ENCODE assay signal across 7 mouse cellular contexts in genomic region chr8:94914701-94915101, GRCm38 (mm10). TPM values are rescaled to one million over a fixed set of nuclear protein-coding genes. Genes with fewer than 3 reads are reported as not detected.
DNase-seq lines count a peak whose midpoint lies in the region; ATAC-seq lines count a peak whose summit lies in the region.

No protein-coding gene starts in this region.

- no peaks in the 10 kb centered on the region for H3K36me3 ChIP-seq in midbrain, embryonic 11.5 days (ENCODE audit: control insufficient read depth, insufficient read depth, low read length)
- H3K36me3 ChIP-seq in midbrain, embryonic 16.5 days (ENCODE audit: control insufficient read depth, insufficient read depth, low read length), result no peaks in the 10 kb centered on the region
- H3K36me3 ChIP-seq in embryonic facial prominence, embryonic 14.5 days (ENCODE audit: control insufficient read depth, insufficient read depth, low read length), result peaks cover 38% of the 10 kb centered on the region
- peaks cover 8% of the 10 kb centered on the region for H3K36me3 ChIP-seq in heart, embryonic 15.5 days
- no peaks in the 10 kb centered on the region for H3K36me3 ChIP-seq in neural tube, embryonic 15.5 days
- H3K36me3 ChIP-seq in midbrain, embryonic 10.5 days, result no peaks in the 10 kb centered on the region

- H3K4me2 ChIP-seq in midbrain, embryonic 11.5 days, result no peak overlapping the region
- H3K4me2 ChIP-seq in midbrain, embryonic 16.5 days (ENCODE audit: low read length), result no peak overlapping the region
- peak overlapping the region; percentile 74 for H3K4me2 ChIP-seq in embryonic facial prominence, embryonic 14.5 days (ENCODE audit: low read depth, low read length)
- peak overlapping the region; percentile 29 for H3K4me2 ChIP-seq in heart, embryonic 15.5 days
- H3K4me2 ChIP-seq in neural tube, embryonic 15.5 days, result 0 out of 2 replicates have a peak overlapping the region, but pooled peaks have one; percentile 11

- no peak overlapping the region for H3K9ac ChIP-seq in midbrain, embryonic 11.5 days (ENCODE audit: low read length)
- H3K9ac ChIP-seq in midbrain, embryonic 16.5 days (ENCODE audit: low read depth, low read length), result no peak overlapping the region
- H3K9ac ChIP-seq in embryonic facial prominence, embryonic 14.5 days (ENCODE audit: low read depth, low read length), result no peak overlapping the region
- no peak overlapping the region for H3K9ac ChIP-seq in heart, embryonic 15.5 days
- H3K9ac ChIP-seq in neural tube, embryonic 15.5 days (replicated peaks), result no peak overlapping the region

- no peaks in the 10 kb centered on the region for H3K9me3 ChIP-seq in midbrain, embryonic 11.5 days (ENCODE audit: control insufficient read depth, low read length)
- no peaks in the 10 kb centered on the region for H3K9me3 ChIP-seq in midbrain, embryonic 16.5 days (replicated peaks; ENCODE audit: control insufficient read depth, low read length, poor library complexity, severe bottlenecking)
- H3K9me3 ChIP-seq in embryonic facial prominence, embryonic 14.5 days (ENCODE audit: control insufficient read depth, low read length), result no peaks in the 10 kb centered on the region
- H3K9me3 ChIP-seq in heart, embryonic 15.5 days (replicated peaks), result no peaks in the 10 kb centered on the region
- H3K9me3 ChIP-seq in neural tube, embryonic 15.5 days (replicated peaks), result no peaks in the 10 kb centered on the region
- H3K9me3 ChIP-seq in midbrain, embryonic 10.5 days (replicated peaks), result no peaks in the 10 kb centered on the region

- H3K27me3 ChIP-seq in midbrain, embryonic 11.5 days (ENCODE audit: control insufficient read depth, insufficient read depth, low read length), result peaks cover 31% of the 10 kb centered on the region
- peaks cover 52% of the 10 kb centered on the region for H3K27me3 ChIP-seq in midbrain, embryonic 16.5 days (ENCODE audit: control insufficient read depth, insufficient read depth, low read depth, low read length)
- no peaks in the 10 kb centered on the region for H3K27me3 ChIP-seq in embryonic facial prominence, embryonic 14.5 days (replicated peaks; ENCODE audit: control insufficient read depth, insufficient read depth, low read length)
- no peaks in the 10 kb centered on the region for H3K27me3 ChIP-seq in heart, embryonic 15.5 days
- peaks cover 43% of the 10 kb centered on the region for H3K27me3 ChIP-seq in neural tube, embryonic 15.5 days (replicated peaks)
- H3K27me3 ChIP-seq in midbrain, embryonic 10.5 days (ENCODE audit: low read depth, poor library complexity, severe bottlenecking), result peaks cover 76% of the 10 kb centered on the region

- ATAC-seq in midbrain, embryonic 11.5 days (ENCODE audit: low FRiP score), result no peak
- no peak for ATAC-seq in midbrain, embryonic 16.5 days
- peak; percentile 53 for ATAC-seq in embryonic facial prominence, embryonic 14.5 days (ENCODE audit: low read depth)
- peak; percentile 14; the same call in 1 of the 2 replicates for ATAC-seq in heart, embryonic 15.5 days (replicated peaks; ENCODE audit: insufficient number of reproducible peaks, insufficient read depth, low FRiP score, low read depth)
- ATAC-seq in neural tube, embryonic 15.5 days (ENCODE audit: low FRiP score), result no peak

- no peak overlapping the region for H3K27ac ChIP-seq in midbrain, embryonic 11.5 days (ENCODE audit: low read depth, low read length)
- no peak overlapping the region for H3K27ac ChIP-seq in midbrain, embryonic 16.5 days (ENCODE audit: low read length)
- H3K27ac ChIP-seq in embryonic facial prominence, embryonic 14.5 days (replicated peaks; ENCODE audit: low read depth, low read length), result peak overlapping the region; percentile 62
- peak overlapping the region; percentile 67 for H3K27ac ChIP-seq in heart, embryonic 15.5 days
- no peak overlapping the region for H3K27ac ChIP-seq in neural tube, embryonic 15.5 days (replicated peaks)
- no peak overlapping the region for H3K27ac ChIP-seq in midbrain, embryonic 10.5 days (replicated peaks)

- peak; percentile 77 for DNase-seq in midbrain, embryonic 11.5 days (ENCODE audit: low spot score, missing footprints)
- DNase-seq in embryonic facial prominence, embryonic 14.5 days (ENCODE audit: low spot score), result peak; percentile 93
- DNase-seq in urinary bladder, postnatal 36 days (ENCODE audit: low spot score in 2 of 2), result no peak
- DNase-seq in midbrain, embryonic 10.5 days (ENCODE audit: low spot score), result no peak

- peaks cover 19% of the 10 kb centered on the region for H3K4me1 ChIP-seq in midbrain, embryonic 11.5 days (ENCODE audit: control insufficient read depth, insufficient read depth, low read length)
- peaks cover 17% of the 10 kb centered on the region for H3K4me1 ChIP-seq in midbrain, embryonic 16.5 days (ENCODE audit: control insufficient read depth, insufficient read depth, low read length)
- H3K4me1 ChIP-seq in embryonic facial prominence, embryonic 14.5 days (ENCODE audit: control insufficient read depth, insufficient read depth, low read length), result peaks cover 47% of the 10 kb centered on the region
- peaks cover 55% of the 10 kb centered on the region for H3K4me1 ChIP-seq in heart, embryonic 15.5 days (replicated peaks)
- H3K4me1 ChIP-seq in neural tube, embryonic 15.5 days, result peaks cover 47% of the 10 kb centered on the region
- H3K4me1 ChIP-seq in midbrain, embryonic 10.5 days, result peaks cover 47% of the 10 kb centered on the region

- 80% methylated on average over 3 of the region's 3 CpGs for WGBS in midbrain, embryonic 11.5 days
- 56% methylated on average over 3 of the region's 3 CpGs for WGBS in midbrain, embryonic 16.5 days
- WGBS in embryonic facial prominence, embryonic 14.5 days, result 20% methylated on average over 3 of the region's 3 CpGs
- WGBS in heart, embryonic 15.5 days, result 17% methylated on average over 3 of the region's 3 CpGs
- 50% methylated on average over 3 of the region's 3 CpGs for WGBS in neural tube, embryonic 15.5 days
- whole genome bisulfite sequencing in midbrain, embryonic 10.5 days, result 75% methylated on average over 3 of the region's 3 CpGs

- H3K4me3 ChIP-seq in midbrain, embryonic 11.5 days (ENCODE audit: low read depth, low read length), result no peak overlapping the region
- H3K4me3 ChIP-seq in midbrain, embryonic 16.5 days (ENCODE audit: low read depth, low read length), result no peak overlapping the region
- 0 out of 2 replicates have a peak overlapping the region, but pooled peaks have one; percentile 8 for H3K4me3 ChIP-seq in embryonic facial prominence, embryonic 14.5 days (ENCODE audit: low read depth, low read length)
- no peak overlapping the region for H3K4me3 ChIP-seq in heart, embryonic 15.5 days
- H3K4me3 ChIP-seq in neural tube, embryonic 15.5 days (replicated peaks), result no peak overlapping the region
- no peak overlapping the region for H3K4me3 ChIP-seq in midbrain, embryonic 10.5 days

RNA-seq across cellular contexts. Expression of gene Ccdc102a, which starts 3.2 kb away (rescaled TPM):
- polyA plus RNA-seq in midbrain, embryonic 11.5 days (2014; fragmentation: Nextera tagmentation; extraction: Ambion mirVana), result 13.5 and 15.9 TPM in 2 replicates
- 3.4 and 3.8 TPM in 2 replicates for polyA plus RNA-seq in midbrain, embryonic 16.5 days (2015; fragmentation: Nextera tagmentation; extraction: Ambion mirVana)
- polyA plus RNA-seq in embryonic facial prominence, embryonic 14.5 days (2014; fragmentation: Nextera tagmentation; extraction: Ambion mirVana), result 38.5 and 49.5 TPM in 2 replicates
- 18.6 and 25.1 TPM in 2 replicates for polyA plus RNA-seq in heart, embryonic 15.5 days (2015; fragmentation: Nextera tagmentation; extraction: Ambion mirVana)
- polyA plus RNA-seq in neural tube, embryonic 15.5 days (2015; fragmentation: Nextera tagmentation; extraction: Ambion mirVana), result 6.2 and 13.2 TPM in 2 replicates
- polyA plus RNA-seq in midbrain, embryonic 10.5 days (2016; fragmentation: Nextera tagmentation; extraction: Ambion mirVana), result 13.0 and 13.1 TPM in 2 replicates

RNA-seq across cellular contexts. Expression of gene Adgrg5, which starts 8.8 kb away (rescaled TPM):
- 0.36 and 0.40 TPM in 2 replicates for polyA plus RNA-seq in midbrain, embryonic 11.5 days (2014; fragmentation: Nextera tagmentation; extraction: Ambion mirVana)
- polyA plus RNA-seq in midbrain, embryonic 16.5 days (2015; fragmentation: Nextera tagmentation; extraction: Ambion mirVana), result 0.62 TPM in 1 of 2 replicates, not detected in the other
- 0.21 TPM in 2 replicates for polyA plus RNA-seq in embryonic facial prominence, embryonic 14.5 days (2014; fragmentation: Nextera tagmentation; extraction: Ambion mirVana)
- 0.25 and 1.2 TPM in 2 replicates for polyA plus RNA-seq in heart, embryonic 15.5 days (2015; fragmentation: Nextera tagmentation; extraction: Ambion mirVana)
- polyA plus RNA-seq in neural tube, embryonic 15.5 days (2015; fragmentation: Nextera tagmentation; extraction: Ambion mirVana), result 0.28 and 1.3 TPM in 2 replicates
- polyA plus RNA-seq in midbrain, embryonic 10.5 days (2016; fragmentation: Nextera tagmentation; extraction: Ambion mirVana), result 0.36 and 0.74 TPM in 2 replicates

RNA-seq across cellular contexts. Expression of gene Dok4, which starts 38.6 kb away (rescaled TPM):
- polyA plus RNA-seq in midbrain, embryonic 11.5 days (2014; fragmentation: Nextera tagmentation; extraction: Ambion mirVana), result 12.0 and 12.9 TPM in 2 replicates
- 96.2 and 112 TPM in 2 replicates for polyA plus RNA-seq in midbrain, embryonic 16.5 days (2015; fragmentation: Nextera tagmentation; extraction: Ambion mirVana)
- polyA plus RNA-seq in embryonic facial prominence, embryonic 14.5 days (2014; fragmentation: Nextera tagmentation; extraction: Ambion mirVana), result 30.6 and 31.6 TPM in 2 replicates
- 22.9 and 31.6 TPM in 2 replicates for polyA plus RNA-seq in heart, embryonic 15.5 days (2015; fragmentation: Nextera tagmentation; extraction: Ambion mirVana)
- 100 and 116 TPM in 2 replicates for polyA plus RNA-seq in neural tube, embryonic 15.5 days (2015; fragmentation: Nextera tagmentation; extraction: Ambion mirVana)
- 11.3 and 14.5 TPM in 2 replicates for polyA plus RNA-seq in midbrain, embryonic 10.5 days (2016; fragmentation: Nextera tagmentation; extraction: Ambion mirVana)

RNA-seq across cellular contexts. Expression of gene Polr2c, which starts 57.5 kb away (rescaled TPM):
- polyA plus RNA-seq in midbrain, embryonic 11.5 days (2014; fragmentation: Nextera tagmentation; extraction: Ambion mirVana), result 160 and 169 TPM in 2 replicates
- polyA plus RNA-seq in midbrain, embryonic 16.5 days (2015; fragmentation: Nextera tagmentation; extraction: Ambion mirVana), result 111 and 112 TPM in 2 replicates
- 121 and 129 TPM in 2 replicates for polyA plus RNA-seq in embryonic facial prominence, embryonic 14.5 days (2014; fragmentation: Nextera tagmentation; extraction: Ambion mirVana)
- 107 and 122 TPM in 2 replicates for polyA plus RNA-seq in heart, embryonic 15.5 days (2015; fragmentation: Nextera tagmentation; extraction: Ambion mirVana)
- 117 and 122 TPM in 2 replicates for polyA plus RNA-seq in neural tube, embryonic 15.5 days (2015; fragmentation: Nextera tagmentation; extraction: Ambion mirVana)
- 163 and 176 TPM in 2 replicates for polyA plus RNA-seq in midbrain, embryonic 10.5 days (2016; fragmentation: Nextera tagmentation; extraction: Ambion mirVana)

RNA-seq across cellular contexts. Expression of gene Adgrg1, which starts 59.9 kb away (rescaled TPM):
- polyA plus RNA-seq in midbrain, embryonic 11.5 days (2014; fragmentation: Nextera tagmentation; extraction: Ambion mirVana), result 153 and 157 TPM in 2 replicates
- polyA plus RNA-seq in midbrain, embryonic 16.5 days (2015; fragmentation: Nextera tagmentation; extraction: Ambion mirVana), result 147 and 153 TPM in 2 replicates
- 16.3 and 18.8 TPM in 2 replicates for polyA plus RNA-seq in embryonic facial prominence, embryonic 14.5 days (2014; fragmentation: Nextera tagmentation; extraction: Ambion mirVana)
- polyA plus RNA-seq in heart, embryonic 15.5 days (2015; fragmentation: Nextera tagmentation; extraction: Ambion mirVana), result 4.6 and 21.3 TPM in 2 replicates
- polyA plus RNA-seq in neural tube, embryonic 15.5 days (2015; fragmentation: Nextera tagmentation; extraction: Ambion mirVana), result 80.9 and 96.9 TPM in 2 replicates
- polyA plus RNA-seq in midbrain, embryonic 10.5 days (2016; fragmentation: Nextera tagmentation; extraction: Ambion mirVana), result 116 and 163 TPM in 2 replicates

Comparison
In these comparisons a context has a peak if more than half of its experiments do, and no peak if none do; other contexts are left out.
1. DNase-seq: peak in midbrain, embryonic 11.5 days (single experiment) and embryonic facial prominence, embryonic 14.5 days (single experiment); none in urinary bladder, postnatal 36 days (0 of 2) and midbrain, embryonic 10.5 days (single experiment).
2. ATAC-seq: peak in embryonic facial prominence, embryonic 14.5 days (single experiment) and heart, embryonic 15.5 days (single experiment); none in midbrain, embryonic 11.5 days (single experiment), midbrain, embryonic 16.5 days (single experiment) and neural tube, embryonic 15.5 days (single experiment).
3. H3K27ac ChIP-seq: peak in embryonic facial prominence, embryonic 14.5 days (single experiment) and heart, embryonic 15.5 days (single experiment); none in midbrain, embryonic 11.5 days (single experiment), midbrain, embryonic 16.5 days (single experiment), neural tube, embryonic 15.5 days (single experiment) and midbrain, embryonic 10.5 days (single experiment).
4. H3K4me2 ChIP-seq: peak in embryonic facial prominence, embryonic 14.5 days (single experiment), heart, embryonic 15.5 days (single experiment) and neural tube, embryonic 15.5 days (single experiment); none in midbrain, embryonic 11.5 days (single experiment) and midbrain, embryonic 16.5 days (single experiment).